Mouse (Mus musculus) liver, adult 2 months (tissue): Measurements from ENCODE around the gene Chmp2b.

Experiments used
- CTCF ChIP-seq: fragments of 200-500 bp; IDR thresholded peaks from 2 replicates; pipeline ENCODE4 v1.5.1; 2011; ENCODE audit warnings: low read depth, low read length, control low read depth
- POLR2A ChIP-seq: fragments of 200-500 bp; IDR thresholded peaks from 2 replicates; pipeline ENCODE4 v1.6.1; 2011; ENCODE audit warnings: low read length, control low read depth; ENCODE audit not compliant: insufficient read depth; ENCODE audit errors: extremely low read depth

- no peak for TF ChIP-seq POLR2A
- TF ChIP-seq CTCF, result no peak
Measured at GRCm38 (mm10) chr16:65554267-65554666, 8.3 kb downstream of the Chmp2b start.
